Mouse (Mus musculus) cerebellum, postnatal 4 days (tissue): Measurements from ENCODE around the gene Chn1.

ENCODE experiments used
- DNase-seq, 2 experiments: peaks; one replicate each; pipeline ENCODE4 v3.0.0; 2022; ENCODE audit warnings: low spot score in 2 of 2, mixed read lengths in 1 of 2

Gene Chn1

GRCm38 (mm10) chr2:73592231-73593100 is 182.7 kb downstream of the Chn1 start:
- DNase-seq: no peak

GRCm38 (mm10) chr2:73591246-73591645 is 183.9 kb downstream of the Chn1 start:
- no peak for DNase-seq

- DNase-seq: no peak
Observed at GRCm38 (mm10) chr2:73590106-73590505, 185.0 kb downstream of the Chn1 start.

- DNase-seq: no peak
Observed at GRCm38 (mm10) chr2:73588951-73589350, 186.2 kb downstream of the Chn1 start.

GRCm38 (mm10) chr2:73587109-73587506 is 188.0 kb downstream of the Chn1 start:
- no peak for DNase-seq

GRCm38 (mm10) chr2:73586392-73587108 is 188.6 kb downstream of the Chn1 start:
- no peak for DNase-seq

- DNase-seq: no peak
Observed at GRCm38 (mm10) chr2:73585347-73585831, 189.8 kb downstream of the Chn1 start.

- peak; percentile 62 to 78 for DNase-seq
Observed at GRCm38 (mm10) chr2:73584645-73585346, 190.3 kb downstream of the Chn1 start.

- DNase-seq: no peak
Observed at GRCm38 (mm10) chr2:73580720-73581119, 194.4 kb downstream of the Chn1 start.

- no peak for DNase-seq
Observed at GRCm38 (mm10) chr2:73580166-73580565, 195.0 kb downstream of the Chn1 start, which contains the start of gene Chrna1. Chrna1 (minus strand) TSS chr2:73580338.

- DNase-seq: no peak
Observed at GRCm38 (mm10) chr2:73579168-73579567, 196.0 kb downstream of the Chn1 start.

GRCm38 (mm10) chr2:73574418-73574817 is 200.7 kb downstream of the Chn1 start:
- no peak for DNase-seq

- DNase-seq: no peak
Observed at GRCm38 (mm10) chr2:73573556-73573955, 201.6 kb downstream of the Chn1 start.

GRCm38 (mm10) chr2:73572539-73573372 is 202.4 kb downstream of the Chn1 start:
- peak; percentile 76 to 86 for DNase-seq

GRCm38 (mm10) chr2:73571901-73572300 is 203.2 kb downstream of the Chn1 start:
- no peak for DNase-seq

GRCm38 (mm10) chr2:73571304-73571703 is 203.8 kb downstream of the Chn1 start:
- no peak for DNase-seq

- peak in 1 of 2 experiments; percentile 60 for DNase-seq
Observed at GRCm38 (mm10) chr2:73566989-73567605, 208.0 kb downstream of the Chn1 start.

GRCm38 (mm10) chr2:73566162-73566561 is 209.0 kb downstream of the Chn1 start:
- DNase-seq: no peak

GRCm38 (mm10) chr2:73563690-73564089 is 211.5 kb downstream of the Chn1 start:
- DNase-seq: no peak

GRCm38 (mm10) chr2:73562656-73563055 is 212.5 kb downstream of the Chn1 start:
- no peak for DNase-seq

GRCm38 (mm10) chr2:73561665-73562063 is 213.5 kb downstream of the Chn1 start:
- DNase-seq: peak in 1 of 2 experiments; percentile 45
